Mouse (Mus musculus) layer of hippocampus, adult 2 months (tissue): ENCODE data around the gene Hrasls5. TPM values are rescaled to one million over a fixed set of nuclear protein-coding genes. Genes with fewer than 3 reads are reported as not detected.

ENCODE experiments used
- DNase-seq, 2 experiments: peaks; one replicate each; pipeline ENCODE4 v3.0.0; 2022; ENCODE audit warnings: low spot score in 2 of 2
- H3K27ac ChIP-seq: fragments of 200-600 bp; 2 replicates; pipeline ENCODE4 v1.8.1; 2022
- H3K4me3 ChIP-seq: fragments of 200-600 bp; 2 replicates; pipeline ENCODE4 v1.8.1; 2022; ENCODE audit warnings: mild to moderate bottlenecking
- CTCF ChIP-seq: fragments of 200-600 bp; conservative IDR thresholded peaks from 2 replicates; pipeline ENCODE4 v1.8.1; 2022; ENCODE audit warnings: antibody characterized with exemption, mild to moderate bottlenecking, moderate library complexity
- total RNA-seq, 2 experiments: library from RNA; stranded (reverse); gene quantifications; 2 replicates each; pipeline ENCODE4 v1.2.3; 2021

Gene Hrasls5
- total RNA-seq, 2 experiments from 2014 or later, result not detected

DNA sequence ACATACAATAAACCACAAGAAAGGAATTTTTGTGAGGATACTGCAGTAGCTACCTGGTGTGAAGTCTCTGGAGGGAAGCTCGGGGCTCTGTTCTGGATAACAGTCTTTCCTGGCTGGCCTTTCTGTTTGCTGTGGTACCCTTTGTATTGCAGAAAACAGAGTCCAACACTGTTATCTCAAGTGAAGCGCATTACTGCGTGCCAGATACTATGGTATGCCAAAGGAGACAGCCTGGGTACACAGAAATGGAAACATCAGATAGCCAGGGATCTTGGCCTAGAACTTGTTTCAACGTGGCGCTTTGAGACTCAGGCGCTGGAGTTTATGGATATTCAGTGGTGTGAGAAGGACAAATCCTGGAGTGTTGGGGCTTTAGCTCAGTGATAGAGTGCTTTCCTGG lies 26.6 kb upstream of the Hrasls5 start:
- TF ChIP-seq CTCF, result no peak
- H3K4me3 ChIP-seq, result no peak overlapping the region
- DNase-seq, result no peak
- H3K27ac ChIP-seq, result peak overlapping the region; percentile 64

DNA sequence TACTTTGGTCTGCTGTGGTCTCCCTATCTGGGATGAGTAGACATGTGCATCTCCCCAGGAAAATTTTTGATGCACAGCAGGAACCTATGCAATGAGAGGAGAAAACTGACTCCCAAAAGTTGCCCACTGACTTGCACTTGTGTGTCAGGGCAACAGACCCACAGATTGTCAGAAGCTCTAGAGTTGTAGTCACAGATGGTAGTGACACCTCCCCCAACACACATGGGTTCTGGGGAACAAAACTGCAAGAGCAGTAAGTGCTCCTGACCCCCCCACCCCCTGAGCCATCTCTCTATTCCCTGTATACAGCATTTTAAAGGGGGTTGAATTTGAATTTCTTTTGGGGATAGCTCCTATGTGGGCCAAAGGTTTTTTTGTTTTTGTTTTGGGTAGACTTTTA lies 21.5 kb upstream of the Hrasls5 start:
- no peak for TF ChIP-seq CTCF
- DNase-seq, result peak; percentile 29 to 56
- Histone ChIP-seq H3K27ac (peak overlapping the region; percentile 68), H3K4me3 (no peak overlapping the region)

DNA sequence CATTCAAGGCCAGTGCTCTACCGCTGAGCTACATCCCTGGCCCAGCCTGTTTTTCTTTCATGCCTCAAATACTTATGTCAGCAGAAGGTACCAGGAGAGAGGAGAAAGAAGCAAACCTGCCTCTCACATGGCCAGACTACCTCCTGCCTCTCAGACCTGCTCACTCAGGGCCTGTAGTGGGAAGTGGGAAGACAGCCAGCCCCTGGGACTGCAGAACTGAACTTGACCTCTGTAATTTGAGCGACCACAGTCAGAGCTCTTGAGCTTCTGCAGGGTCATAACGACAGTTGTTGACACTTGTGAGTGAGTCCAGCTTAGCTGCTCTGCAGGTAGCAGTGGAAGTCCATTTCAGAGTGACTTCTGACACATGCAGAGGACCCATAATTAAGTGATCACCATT lies 20.3 kb upstream of the Hrasls5 start:
- H3K27ac ChIP-seq, result peak overlapping the region; percentile 68
- TF ChIP-seq CTCF, result no peak

DNA sequence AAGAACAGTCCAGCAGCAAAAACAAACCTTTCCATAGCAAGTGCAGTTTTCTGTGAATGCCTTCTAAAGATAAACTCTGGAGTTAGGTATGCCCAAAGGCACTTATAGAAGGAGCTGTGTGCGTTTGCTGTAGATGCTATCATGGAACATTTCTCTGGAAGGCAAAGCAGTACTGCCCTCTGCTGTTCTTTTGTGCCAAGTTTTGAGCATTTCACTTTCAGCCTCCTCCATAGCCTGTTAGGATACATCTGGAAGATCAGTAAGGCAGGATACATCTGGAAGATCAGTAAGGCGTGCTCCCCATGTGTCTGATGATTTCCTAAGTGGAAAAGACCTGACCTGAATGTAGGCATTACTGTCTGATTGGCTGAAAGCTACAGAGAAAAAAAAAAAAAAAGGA lies 16.8 kb upstream of the Hrasls5 start:
- Histone ChIP-seq H3K27ac (no peak overlapping the region), H3K4me3 (no peak overlapping the region)
- peak; percentile 48 to 60 for DNase-seq
- peak; percentile 83 for TF ChIP-seq CTCF

More for the DNA sequence above, 20.3 kb upstream of the Hrasls5 start:
- no peak for DNase-seq
- no peak overlapping the region for H3K4me3 ChIP-seq

DNA sequence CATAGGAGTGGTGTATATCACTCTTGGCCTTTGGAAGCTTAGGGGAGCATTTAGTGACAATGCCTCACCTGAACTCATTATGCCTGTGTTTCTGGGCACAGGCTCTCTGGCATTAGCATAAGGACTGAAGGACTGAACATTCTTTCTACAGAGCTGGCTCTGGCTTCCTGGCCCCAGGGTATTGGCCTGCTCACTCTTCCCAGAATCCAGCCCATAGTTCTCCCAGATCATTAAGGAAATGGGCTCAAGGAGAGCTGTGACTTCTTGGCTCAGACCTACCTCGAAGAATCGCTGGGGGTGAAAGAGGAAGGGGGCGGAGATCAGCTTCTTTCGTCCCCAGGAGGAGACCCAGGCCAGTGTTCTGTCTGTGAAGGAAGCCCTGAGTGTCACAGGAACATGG lies 13.9 kb upstream of the Hrasls5 start:
- TF ChIP-seq CTCF, result no peak

DNA sequence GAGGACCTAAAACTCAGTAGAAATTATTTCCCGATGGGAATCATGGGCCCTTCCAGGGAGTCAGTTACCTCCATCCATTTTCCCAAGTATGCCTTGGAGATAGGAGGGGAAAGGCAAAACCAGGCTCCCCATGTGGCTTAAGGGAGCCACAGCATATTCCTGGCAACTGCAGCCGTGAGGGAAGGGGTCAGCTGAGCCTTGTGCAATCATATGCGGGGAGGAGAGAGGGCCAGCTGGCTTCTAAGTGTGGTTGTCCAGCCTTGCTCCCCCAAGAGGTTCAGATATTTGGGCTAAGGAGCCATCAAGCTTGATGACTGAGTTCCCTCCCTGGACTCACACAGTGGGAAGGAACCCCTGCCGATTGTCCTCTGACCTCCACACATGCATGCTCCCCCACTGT lies 10.8 kb upstream of the Hrasls5 start:
- no peak overlapping the region for H3K4me3 ChIP-seq
- DNase-seq, result no peak
- no peak for TF ChIP-seq CTCF
- H3K27ac ChIP-seq, result no peak overlapping the region

More for the DNA sequence above, 13.9 kb upstream of the Hrasls5 start:
- Histone ChIP-seq H3K4me3 (no peak overlapping the region), H3K27ac (no peak overlapping the region)
- DNase-seq, result no peak

DNA sequence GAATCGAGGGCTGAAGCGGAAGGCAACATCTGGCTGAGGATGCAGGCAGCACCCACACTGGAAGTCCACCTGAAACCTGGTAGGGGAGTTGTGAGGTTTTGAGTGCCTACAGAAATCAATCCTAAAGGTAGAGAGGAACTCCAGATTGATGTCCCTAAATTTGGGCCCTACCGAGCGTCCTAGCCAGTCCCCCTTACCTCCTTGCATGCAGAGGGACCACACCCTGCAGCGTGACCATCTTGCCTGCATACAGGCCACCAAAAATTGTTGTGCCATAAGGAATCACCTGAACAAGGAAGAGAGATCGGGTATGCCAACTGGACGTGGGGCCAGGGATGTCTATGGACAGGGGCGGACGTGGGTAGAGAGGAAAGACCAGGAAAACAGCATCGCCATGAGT lies 8.2 kb upstream of the Hrasls5 start:
- TF ChIP-seq CTCF, result no peak
- Histone ChIP-seq H3K4me3 (no peak overlapping the region), H3K27ac (no peak overlapping the region)
- DNase-seq, result no peak

DNA sequence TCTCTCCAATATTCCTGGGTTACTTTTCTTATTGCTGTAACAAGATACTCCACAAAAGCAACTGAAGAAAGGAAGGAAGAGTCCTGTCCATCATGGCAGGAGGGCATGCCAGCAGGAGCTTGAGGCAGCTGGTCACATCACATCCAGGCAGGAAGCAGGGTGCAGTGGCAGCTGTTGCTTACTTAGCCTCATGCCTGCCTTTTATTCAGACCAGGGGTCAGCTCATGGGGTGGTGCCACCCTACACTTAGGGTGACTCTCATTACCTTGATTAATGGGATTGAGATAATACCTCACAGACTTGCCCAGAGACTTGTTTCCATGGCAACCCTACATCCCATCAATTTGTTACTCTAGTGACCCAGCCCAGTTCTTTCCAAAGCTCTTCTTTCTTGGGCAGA lies 7.3 kb upstream of the Hrasls5 start:
- Histone ChIP-seq H3K4me3 (no peak overlapping the region), H3K27ac (no peak overlapping the region)
- no peak for DNase-seq
- no peak for TF ChIP-seq CTCF

DNA sequence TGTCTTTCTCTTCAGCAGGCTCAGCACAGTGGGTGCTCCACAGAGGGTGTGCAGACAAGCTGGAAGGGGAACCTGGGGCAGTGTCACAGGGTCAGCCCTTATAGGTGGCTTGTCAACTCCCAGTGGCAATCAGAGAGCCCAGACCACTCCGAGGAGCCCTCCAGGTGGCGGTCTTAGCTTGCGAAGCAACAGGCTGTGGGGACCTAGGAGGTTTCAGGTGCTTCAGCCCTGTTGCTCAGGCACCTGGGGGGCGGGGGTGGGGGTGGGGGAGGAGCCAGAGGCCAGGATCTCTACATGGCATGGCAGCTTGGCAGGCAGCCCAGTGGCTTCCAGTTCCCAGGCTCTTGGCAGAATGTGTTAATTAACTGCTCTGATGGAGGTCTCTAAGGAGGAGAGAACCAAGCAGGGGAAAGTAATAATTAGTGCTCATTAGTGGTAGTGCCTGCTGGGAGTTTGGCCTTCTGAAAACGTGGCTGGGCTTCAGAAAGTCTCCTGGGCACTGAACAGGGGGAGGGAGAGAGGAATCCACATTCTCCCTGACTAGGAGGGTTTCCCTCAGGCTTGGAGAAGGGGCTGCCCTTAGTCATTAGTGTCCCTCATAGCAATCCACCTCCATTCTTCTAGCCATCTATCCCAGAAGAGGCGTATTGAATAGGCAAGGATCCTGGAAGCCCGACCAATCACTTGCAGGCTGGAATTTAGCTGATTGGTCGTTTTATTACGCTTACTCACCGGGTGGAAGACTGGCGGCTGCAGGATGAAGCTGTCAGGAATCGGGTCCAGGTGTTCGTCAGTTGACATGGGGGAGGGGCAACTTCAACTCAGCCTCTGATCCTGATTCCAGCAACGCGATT lies 6.2 kb upstream of the Hrasls5 start:
- Histone ChIP-seq H3K4me3 (peak overlapping the region; percentile 46), H3K27ac (peak overlapping the region; percentile 32)
- TF ChIP-seq CTCF, result no peak
- peak; percentile 48 to 71 for DNase-seq

DNA sequence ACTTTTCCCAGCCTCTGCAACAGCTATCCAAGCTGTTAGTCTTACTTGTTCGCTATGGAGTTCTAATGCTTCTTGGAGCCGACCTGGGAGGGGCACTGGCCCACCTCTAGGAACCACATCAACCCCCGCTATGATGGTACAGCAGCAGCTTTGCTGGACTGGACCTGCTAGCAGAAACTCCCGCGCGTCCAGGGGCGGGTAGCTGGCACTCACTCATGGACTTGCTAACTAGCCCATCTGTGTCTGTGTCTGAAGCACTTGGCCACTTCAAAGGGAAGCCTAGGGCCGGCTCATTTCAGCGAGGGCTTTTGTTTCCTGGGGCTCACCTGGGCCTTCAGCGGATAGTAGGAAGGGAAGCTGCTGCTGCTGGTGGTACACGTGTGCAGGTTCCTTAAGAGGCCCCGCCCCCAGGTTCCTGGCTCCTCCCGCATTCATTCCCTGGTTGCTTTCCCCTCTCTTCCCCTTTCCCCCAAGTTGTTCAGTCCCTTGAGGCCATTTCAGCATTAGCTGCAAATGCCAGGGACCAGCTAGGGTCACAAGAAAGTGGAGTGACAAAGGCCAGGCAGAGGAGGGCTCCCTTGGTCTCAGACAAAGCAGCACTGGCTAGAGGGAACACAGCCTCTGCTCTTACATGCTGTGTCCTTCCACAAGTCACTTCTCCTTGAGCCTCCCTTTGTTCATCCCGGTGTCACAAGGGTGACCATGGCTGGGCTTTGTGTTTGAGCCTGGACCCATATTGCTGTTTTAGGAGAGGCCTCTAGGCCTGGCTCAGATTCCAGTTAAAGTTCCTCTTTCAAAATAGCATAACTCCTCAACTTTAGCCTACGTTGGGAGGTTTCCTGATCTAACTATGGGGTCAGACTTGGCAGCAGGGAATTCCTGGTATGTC lies 5.3 kb upstream of the Hrasls5 start, which contains the start of gene Lgals12:
Lgals12 (minus strand) TSS at position 393 of the 889 bp plus-strand sequence.
- TF ChIP-seq CTCF, result no peak

DNA sequence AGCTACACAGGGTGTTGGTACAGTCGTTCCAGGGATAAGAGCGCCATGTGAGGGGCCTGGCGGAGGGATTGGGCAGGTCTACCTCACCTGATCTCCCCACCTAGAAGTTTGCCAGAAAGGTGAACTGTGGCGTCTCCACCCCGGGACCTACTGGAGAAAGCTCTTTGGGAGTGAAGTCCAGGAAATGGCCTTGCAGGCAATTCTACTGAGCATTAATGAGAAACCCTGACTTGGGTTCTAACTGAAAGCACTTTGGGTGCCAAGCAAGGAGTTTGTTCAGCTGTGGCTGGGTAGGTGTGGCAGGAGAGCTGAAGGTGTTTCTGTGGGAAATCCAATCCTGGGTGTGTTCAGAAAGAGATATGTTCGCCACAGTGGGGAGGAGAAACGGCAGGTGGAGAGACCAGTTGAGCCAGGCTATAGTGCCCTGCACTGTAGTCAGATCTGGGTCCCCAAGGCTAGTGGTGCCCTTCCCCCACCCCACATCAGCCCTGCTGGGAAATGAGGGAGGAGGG lies 4.6 kb upstream of the Hrasls5 start:
- Histone ChIP-seq H3K27ac (no peak overlapping the region), H3K4me3 (no peak overlapping the region)
- TF ChIP-seq CTCF, result no peak
- no peak for DNase-seq

More for the DNA sequence above, 5.3 kb upstream of the Hrasls5 start, which contains the start of gene Lgals12:
- Histone ChIP-seq H3K4me3 (peak within 1 kb of the TSS; percentile 46), H3K27ac (peak within 1 kb of the TSS; percentile 19)
- peak in 1 of 2 experiments; percentile 23 for DNase-seq

DNA sequence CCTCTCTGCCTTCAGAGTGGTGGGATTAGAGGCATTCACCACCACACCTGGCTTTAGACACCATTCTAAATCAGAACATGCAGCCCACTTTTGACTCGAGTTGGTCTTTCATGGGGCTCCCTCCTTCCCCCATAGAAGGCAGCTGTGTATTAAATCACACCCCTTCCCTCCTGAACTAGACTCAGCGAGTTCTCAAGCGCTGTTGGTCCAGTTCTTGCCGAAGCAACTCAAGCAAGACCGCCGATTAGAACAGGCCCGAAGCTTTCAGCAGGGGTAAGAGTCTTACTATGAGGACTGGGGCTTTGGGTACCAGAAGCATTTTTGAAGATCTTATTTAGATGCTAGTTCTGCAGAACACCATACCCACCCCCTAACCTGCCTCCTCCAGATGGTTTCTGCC lies 810 bp downstream of the Hrasls5 start:
- TF ChIP-seq CTCF, result no peak
- no peak for DNase-seq
- Histone ChIP-seq H3K4me3 (no peak overlapping the region), H3K27ac (no peak overlapping the region)
